Mouse (Mus musculus) heart, adult 2 months (tissue): ENCODE measurements around the gene Nup210l.

Experiments
- CTCF ChIP-seq: fragments of 200-600 bp; IDR thresholded peaks from 2 replicates; pipeline ENCODE4 v1.8.1; 2022; ENCODE audit warnings: antibody characterized with exemption, mild to moderate bottlenecking, moderate library complexity
- EP300 ChIP-seq: fragments of 200-500 bp; IDR thresholded peaks from 2 replicates; pipeline ENCODE4 v1.6.1; 2011; ENCODE audit warnings: low read depth, low read length, control low read depth; ENCODE audit not compliant: insufficient read depth
- POLR2A ChIP-seq: fragments of 200-500 bp; IDR thresholded peaks from 2 replicates; pipeline ENCODE4 v1.6.1; 2011; ENCODE audit warnings: mild to moderate bottlenecking, low read depth, low read length, control low read depth; ENCODE audit not compliant: insufficient read depth

GRCm38 (mm10) chr3:90134993-90135392 is 31.1 kb downstream of the Nup210l start:
- no peak for TF ChIP-seq POLR2A
- TF ChIP-seq CTCF, result no peak
- TF ChIP-seq EP300, result no peak
